Mouse (Mus musculus) erythroblast, embryonic 14.5 days (primary cell): ENCODE results near the gene Fbxo22.

ENCODE experiments used
- GATA1 ChIP-seq: IDR thresholded peaks from 2 replicates; pipeline ENCODE4 v1.6.1; 2012; ENCODE audit warnings: low read length, inconsistent platforms, mixed read lengths
- TAL1 ChIP-seq: IDR thresholded peaks from 3 replicates; pipeline ENCODE4 v1.6.1; 2012; ENCODE audit warnings: low read length, inconsistent platforms, mixed read lengths

DNA sequence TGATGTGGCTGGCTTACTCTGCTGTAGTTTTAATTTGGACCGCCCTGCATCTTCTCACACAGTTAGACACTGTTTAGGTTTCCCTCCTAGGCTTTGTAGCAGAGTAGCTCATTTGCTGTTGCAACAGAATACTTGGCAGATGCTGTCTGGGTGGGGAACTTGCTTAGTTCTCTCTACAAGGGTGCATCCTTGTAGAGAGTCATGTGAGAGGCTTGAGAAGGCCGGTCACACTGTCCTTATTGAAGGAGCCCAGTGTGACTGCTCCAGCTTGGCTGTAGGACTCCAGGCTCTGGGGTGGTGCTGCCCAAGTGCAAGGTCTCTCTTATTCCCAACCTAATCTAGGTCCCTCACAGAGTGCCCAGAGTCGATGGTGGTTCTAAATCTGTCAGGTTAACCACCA is 8.7 kb downstream of the Fbxo22 start:
- no peak for TF ChIP-seq TAL1
- no peak for TF ChIP-seq GATA1
